Mouse (Mus musculus) natural killer cell, adult 2 months (primary cell): ENCODE results near the gene Zfp366.

Source experiments
- DNase-seq, 2 experiments: peaks; one replicate each; pipeline ENCODE4 v3.0.0; 2022; ENCODE audit warnings: low spot score in 2 of 2

Gene Zfp366

GRCm38 (mm10) chr13:99226809-99227208, 42.2 kb downstream of the Zfp366 start:
- DNase-seq, result no peak

- no peak for DNase-seq
Measured at GRCm38 (mm10) chr13:99227456-99228250, 43.0 kb downstream of the Zfp366 start.

GRCm38 (mm10) chr13:99228821-99229570, 44.4 kb downstream of the Zfp366 start:
- DNase-seq, result no peak

GRCm38 (mm10) chr13:99229641-99230494, 45.2 kb downstream of the Zfp366 start:
- no peak for DNase-seq

- no peak for DNase-seq
Measured at GRCm38 (mm10) chr13:99230495-99230868, 45.9 kb downstream of the Zfp366 start.

- DNase-seq, result no peak
Measured at GRCm38 (mm10) chr13:99233333-99233732, 48.7 kb downstream of the Zfp366 start.

GRCm38 (mm10) chr13:99233956-99234355, 49.3 kb downstream of the Zfp366 start:
- DNase-seq, result no peak

GRCm38 (mm10) chr13:99235428-99236210, 51.0 kb downstream of the Zfp366 start:
- DNase-seq, result no peak

GRCm38 (mm10) chr13:99236222-99236621, 51.6 kb downstream of the Zfp366 start:
- DNase-seq, result no peak

- no peak for DNase-seq
Measured at GRCm38 (mm10) chr13:99237122-99237521, 52.5 kb downstream of the Zfp366 start.

GRCm38 (mm10) chr13:99237841-99238216, 53.2 kb downstream of the Zfp366 start:
- no peak for DNase-seq

GRCm38 (mm10) chr13:99238217-99239160, 53.9 kb downstream of the Zfp366 start:
- DNase-seq, result no peak

- no peak for DNase-seq
Measured at GRCm38 (mm10) chr13:99239161-99239530, 54.5 kb downstream of the Zfp366 start.

- DNase-seq, result no peak
Measured at GRCm38 (mm10) chr13:99239741-99240140, 55.1 kb downstream of the Zfp366 start.

- DNase-seq, result no peak
Measured at GRCm38 (mm10) chr13:99241984-99242383, 57.4 kb downstream of the Zfp366 start.

GRCm38 (mm10) chr13:99242895-99243294, 58.3 kb downstream of the Zfp366 start:
- DNase-seq, result peak in 1 of 2 experiments; percentile 16

- no peak for DNase-seq
Measured at GRCm38 (mm10) chr13:99243831-99244230, 59.2 kb downstream of the Zfp366 start.

GRCm38 (mm10) chr13:99244471-99244870, 59.8 kb downstream of the Zfp366 start:
- no peak for DNase-seq

GRCm38 (mm10) chr13:99244896-99245295, 60.3 kb downstream of the Zfp366 start:
- DNase-seq, result no peak

- no peak for DNase-seq
Measured at GRCm38 (mm10) chr13:99245916-99246460, 61.4 kb downstream of the Zfp366 start.
